ENCODE assay signal across 13 mouse cellular contexts in genomic region chr13:44012868-44013267, GRCm38 (mm10).
"Had no signal": no experiment of that assay in that cellular context is flagged by ENCODE, and none has a peak within 500 bp of the region (broad histone marks: within the 10 kb centered on the region; RNA-seq: fewer than 3 reads in every experiment).

No protein-coding gene starts in this region.

- H3K27me3 ChIP-seq: lung, embryonic 15.5 days; stomach, embryonic 15.5 days had no signal

- H3K4me2 ChIP-seq: lung, embryonic 15.5 days; midbrain, embryonic 12.5 days; neural tube, embryonic 12.5 days; stomach, embryonic 15.5 days had no signal

- H3K9me3 ChIP-seq: lung, embryonic 15.5 days; midbrain, embryonic 10.5 days; midbrain, embryonic 12.5 days; neural tube, embryonic 12.5 days; stomach, embryonic 15.5 days had no signal

- H3K4me3 ChIP-seq: lung, embryonic 15.5 days; midbrain, embryonic 10.5 days; midbrain, embryonic 12.5 days; neural tube, embryonic 12.5 days; stomach, embryonic 15.5 days had no signal

- H3K27ac ChIP-seq: liver, embryonic 14.5 days; lung, embryonic 15.5 days; midbrain, embryonic 10.5 days; midbrain, embryonic 12.5 days; neural tube, embryonic 12.5 days; stomach, embryonic 15.5 days had no signal

- H3K36me3 ChIP-seq: lung, embryonic 15.5 days; midbrain, embryonic 10.5 days; midbrain, embryonic 12.5 days; neural tube, embryonic 12.5 days; stomach, embryonic 15.5 days had no signal

- H3K9ac ChIP-seq: liver, embryonic 14.5 days; lung, embryonic 15.5 days; midbrain, embryonic 12.5 days; neural tube, embryonic 12.5 days; stomach, embryonic 15.5 days had no signal

- DNase-seq: lung, adult 18-20 months; lung, postnatal 4 days; midbrain, embryonic 14.5 days; right cerebral cortex, postnatal 14 days; thymus, adult 18-20 months; thymus, postnatal 14 days; thymus, postnatal 36 days had no signal

- H3K4me1 ChIP-seq: lung, embryonic 15.5 days; stomach, embryonic 15.5 days had no signal
